In genomic region chr16:32818036-32818435, GRCm38 (mm10) we compare ENCODE assay signal across 35 mouse cellular contexts. TPM values are rescaled to one million over a fixed set of nuclear protein-coding genes. Genes with fewer than 3 reads are reported as not detected.
DNase-seq lines count a peak whose midpoint lies in the region; ATAC-seq and TF ChIP-seq lines count a peak whose summit lies in the region.
"Had no signal": no experiment of that assay in that cellular context is flagged by ENCODE, and none has a peak within 500 bp of the region (broad histone marks: within the 10 kb centered on the region; RNA-seq: fewer than 3 reads in every experiment).

No protein-coding gene starts in this region.

- peak; percentile 39 for DNase-seq in heart, postnatal 4 days
- no peak for DNase-seq in heart, adult 11 months
- DNase-seq in adipocyte (ENCODE audit: low spot score), result peak; percentile 84
- peak; percentile 71 for DNase-seq in lung, postnatal 0 days (ENCODE audit: low spot score)
- no peak for DNase-seq in kidney, adult 8-10 months
- no peak for DNase-seq in T-cell, adult 2 months (ENCODE audit: low spot score)
- DNase-seq: adrenal gland, adult 2 months; cerebellum, adult 11 months; cerebellum, adult 9-10 months; cerebellum, postnatal 36 days; gastrocnemius, postnatal 36 days; kidney, adult 9 months; kidney, postnatal 10 days; liver, embryonic 13.5 days; lung, embryonic 14.5 days; midbrain, embryonic 14.5 days; right cerebral cortex, postnatal 14 days; thymus, postnatal 4 days had no signal

- H3K27ac ChIP-seq in lung, postnatal 0 days (ENCODE audit: low read length), result no peak overlapping the region
- H3K27ac ChIP-seq: forebrain, embryonic 15.5 days; hindbrain, embryonic 13.5 days; limb, embryonic 13.5 days; liver, embryonic 13.5 days had no signal

- WGBS in lung, postnatal 0 days, result 64% methylated on average over 4 of the region's 4 CpGs

- peak; percentile 13; the same call in 1 of the 2 replicates for ATAC-seq in lung, postnatal 0 days
- ATAC-seq: forebrain, embryonic 15.5 days; intestine, embryonic 16.5 days; Patski had no signal

- no peak overlapping the region for H3K4me3 ChIP-seq in lung, postnatal 0 days (ENCODE audit: low read depth, low read length)
- H3K4me3 ChIP-seq: forebrain, embryonic 15.5 days; hindbrain, embryonic 13.5 days; limb, embryonic 13.5 days; liver, embryonic 13.5 days had no signal

- H3K4me2 ChIP-seq in lung, postnatal 0 days (replicated peaks; ENCODE audit: low read depth, low read length), result no peak overlapping the region
- H3K4me2 ChIP-seq: forebrain, embryonic 15.5 days; hindbrain, embryonic 13.5 days; limb, embryonic 13.5 days; liver, embryonic 13.5 days; lung, embryonic 14.5 days had no signal

- no peak overlapping the region for H3K9ac ChIP-seq in lung, postnatal 0 days (replicated peaks; ENCODE audit: low read depth)
- H3K9ac ChIP-seq: forebrain, embryonic 15.5 days; hindbrain, embryonic 13.5 days; limb, embryonic 13.5 days; liver, embryonic 13.5 days; lung, embryonic 14.5 days had no signal

- H3K36me3 ChIP-seq in lung, postnatal 0 days (ENCODE audit: insufficient read depth, low read length), result no peaks in the 10 kb centered on the region

- peaks cover 3% of the 10 kb centered on the region; the same call in 1 of the 2 replicates for H3K4me1 ChIP-seq in lung, postnatal 0 days (ENCODE audit: insufficient read depth, low read depth, low read length)

- H3K27me3 ChIP-seq in lung, postnatal 0 days (replicated peaks; ENCODE audit: insufficient read depth, low read length), result no peaks in the 10 kb centered on the region
- H3K27me3 ChIP-seq: forebrain, embryonic 15.5 days; hindbrain, embryonic 13.5 days; limb, embryonic 13.5 days; Patski had no signal

- H3K9me3 ChIP-seq in lung, postnatal 0 days (ENCODE audit: low read length), result no peaks in the 10 kb centered on the region
- H3K9me3 ChIP-seq: forebrain, embryonic 15.5 days; G1E; hindbrain, embryonic 13.5 days; limb, embryonic 13.5 days; liver, embryonic 13.5 days had no signal

- peak; percentile 41; the same call in 1 of the 2 replicates for TF ChIP-seq EP300 in lung, postnatal 0 days (IDR thresholded peaks at IDR 0.05)

- no peak for TF ChIP-seq CTCF in lung, postnatal 0 days (IDR thresholded peaks at IDR 0.05)

RNA-seq across cellular contexts. Expression of gene Smbd1, which starts 7.8 kb away (rescaled TPM):
- not detected for total RNA-seq in heart, postnatal 4 days (2021)
- 2.1 and 3.0 TPM in 2 replicates for polyA plus RNA-seq in lung, postnatal 0 days (2015; fragmentation: Nextera tagmentation; extraction: Ambion mirVana)
- total RNA-seq: adrenal gland, adult 2 months; G1E; gastrocnemius, adult 18-20 months; gastrocnemius, postnatal 36 days; heart, postnatal 25 days; left cerebral cortex, postnatal 36 days; monocyte, adult 5-6 weeks had no signal
- polyA plus RNA-seq: adrenal gland, adult 2 months; embryonic facial prominence, embryonic 11.5 days; forebrain, embryonic 15.5 days; frontal cortex, adult 2 months; G1E; heart, embryonic 14.5 days; hindbrain, embryonic 13.5 days; limb, embryonic 13.5 days; liver, embryonic 13.5 days; lung, embryonic 14.5 days; midbrain, embryonic 14.5 days; neural tube, embryonic 14.5 days; Patski; stomach, embryonic 14.5 days; testis, adult 2 months had no signal

RNA-seq across cellular contexts. Expression of gene Muc20, which starts 20.8 kb away (rescaled TPM):
- total RNA-seq in heart, postnatal 4 days (2021), result under 1 TPM in 1 of 2 experiments, not detected in 1; 0.14 TPM
- 0.89 and 1.1 TPM in 2 replicates for polyA plus RNA-seq in lung, postnatal 0 days (2015; fragmentation: Nextera tagmentation; extraction: Ambion mirVana)
- total RNA-seq: left cerebral cortex, postnatal 36 days; monocyte, adult 5-6 weeks had no signal
- polyA plus RNA-seq: adrenal gland, adult 2 months; embryonic facial prominence, embryonic 11.5 days; forebrain, embryonic 15.5 days; frontal cortex, adult 2 months; G1E; hindbrain, embryonic 13.5 days; large intestine, adult 2 months; limb, embryonic 13.5 days; lung, embryonic 14.5 days; midbrain, embryonic 14.5 days; neural tube, embryonic 14.5 days; stomach, embryonic 14.5 days had no signal

RNA-seq across cellular contexts. Expression of gene Fyttd1, which starts 59.3 kb away (rescaled TPM):
- total RNA-seq in heart, postnatal 4 days (2021), result 100 to 1,000 TPM; 125 to 126 TPM
- polyA plus RNA-seq in lung, postnatal 0 days (2015; fragmentation: Nextera tagmentation; extraction: Ambion mirVana), result 63.5 and 70.1 TPM in 2 replicates

RNA-seq across cellular contexts. Expression of gene Rubcn, which starts 59.5 kb away (rescaled TPM):
- 10 to 100 TPM; 29.8 to 35.1 TPM for total RNA-seq in heart, postnatal 4 days (2021)
- polyA plus RNA-seq in lung, postnatal 0 days (2015; fragmentation: Nextera tagmentation; extraction: Ambion mirVana), result 12.9 and 13.3 TPM in 2 replicates

Comparison
In these comparisons a context has a peak if more than half of its experiments do, and no peak if none do; other contexts are left out.
1. DNase-seq: peak in heart, postnatal 4 days (single experiment), adipocyte (single experiment) and lung, postnatal 0 days (single experiment); none in heart, adult 11 months (single experiment), kidney, adult 8-10 months (0 of 2) and T-cell, adult 2 months (single experiment).